Comparison of ENCODE assay signal across 8 mouse cellular contexts in the genomic region with DNA sequence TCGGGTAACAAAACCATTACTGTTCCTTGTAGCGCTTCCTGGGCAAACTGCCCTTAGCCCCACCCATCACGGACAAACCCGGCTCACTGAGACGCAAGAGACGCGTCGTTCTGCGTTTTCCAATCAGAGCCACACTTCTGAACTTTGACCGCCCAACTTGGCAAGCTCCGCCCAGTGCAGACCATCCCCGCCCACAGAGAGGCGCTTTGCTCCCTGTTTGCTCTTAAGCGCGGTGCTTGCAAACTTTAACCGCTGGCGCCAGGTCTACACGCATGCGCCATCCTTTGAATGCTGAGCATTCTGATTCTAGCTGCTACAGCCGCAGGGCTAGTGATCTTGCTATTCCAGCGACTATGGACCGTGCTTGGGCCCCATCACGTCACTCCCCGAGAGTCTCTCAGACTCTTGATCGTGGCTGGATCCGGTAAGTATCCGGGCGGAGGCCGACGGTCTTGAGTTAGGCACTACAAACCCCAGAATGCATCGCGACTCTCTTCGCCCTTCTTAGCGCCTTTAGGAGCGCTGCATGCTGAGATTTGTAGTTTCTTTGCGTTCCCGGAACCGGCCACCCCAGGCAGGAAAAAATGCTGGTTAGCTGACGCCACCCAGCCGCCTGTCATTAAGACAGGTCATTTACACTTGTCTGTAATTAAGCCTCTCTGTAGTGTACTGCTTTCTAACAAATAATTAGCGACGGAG. TPM values are rescaled to one million over a fixed set of nuclear protein-coding genes. Genes with fewer than 3 reads are reported as not detected.
DNase-seq lines count a peak whose midpoint lies in the region; ATAC-seq and TF ChIP-seq lines count a peak whose summit lies in the region.

Gene Alg14, plus strand, starts transcription at position 214 of the 699 bp plus-strand sequence.

- peak within 1 kb of the TSS; percentile 60 for H3K4me3 ChIP-seq in hindbrain, embryonic 13.5 days

- H3K4me1 ChIP-seq in hindbrain, embryonic 13.5 days (replicated peaks): peaks cover 8% of the 10 kb centered on the region

- WGBS in hindbrain, embryonic 13.5 days: under 1% methylated on average over 42 of the region's 42 CpGs

- in situ Hi-C loops in Patski (cut with MboI; ENCODE audit: low pct_unique_long_range_greater_than_20kb): no loop called here

- ATAC-seq in Patski: peak; percentile 97
- peak; percentile 97 for ATAC-seq in hindbrain, embryonic 13.5 days (ENCODE audit: low FRiP score)

- no peaks in the 10 kb centered on the region for H3K9me3 ChIP-seq in hindbrain, embryonic 13.5 days

- H3K4me2 ChIP-seq in hindbrain, embryonic 13.5 days: peak within 1 kb of the TSS; percentile 60

- POLR2A ChIA-PET in Patski (lab: Charles Lee): interaction anchor here (0.6 to 0.7 kb wide), 2 partner anchors 655 to 1489 kb away, joined by 3 read pairs; no protein-coding TSS in a partner anchor

- H3K27ac ChIP-seq in hindbrain, embryonic 13.5 days: peak within 1 kb of the TSS; percentile 94

- TF ChIP-seq CTCF in Patski (IDR thresholded peaks at IDR 0.05): no peak

- CTCF ChIA-PET in Patski (lab: Charles Lee): interaction anchor here (0.8 to 0.9 kb wide), 2 partner anchors 17 to 120 kb away, joined by 3 to 4 read pairs; partner anchors contain the start of gene Rwdd3

- H3K36me3 ChIP-seq in hindbrain, embryonic 13.5 days: no peaks in the 10 kb centered on the region

- H3K27me3 ChIP-seq in Patski: no peaks in the 10 kb centered on the region
- H3K27me3 ChIP-seq in hindbrain, embryonic 13.5 days: no peaks in the 10 kb centered on the region

- peak within 1 kb of the TSS; percentile 70 for H3K9ac ChIP-seq in hindbrain, embryonic 13.5 days

- DNase-seq in Patski (ENCODE audit: low read depth, low spot score): peak; percentile 98
- DNase-seq in cerebellum, postnatal 14 days: peak; percentile 96 to 97
- DNase-seq in frontal cortex, postnatal 14 days (ENCODE audit: low spot score in 2 of 2): peak; percentile 95 to 96
- peak; percentile 82 to 87 for DNase-seq in layer of hippocampus, postnatal 25 days (ENCODE audit: extremely low spot score in 1 of 2, low spot score in 1 of 2)
- DNase-seq in lung, postnatal 25 days (ENCODE audit: low spot score): peak; percentile 99
- DNase-seq in retina, embryonic 14.5 days (ENCODE audit: low spot score): peak; percentile 97
- peak; percentile 95 for DNase-seq in thymus, postnatal 4 days

RNA-seq across cellular contexts. Expression of gene Alg14, which starts in this region (rescaled TPM):
- 53.5 TPM for polyA plus RNA-seq in Patski (2021)
- polyA plus RNA-seq in hindbrain, embryonic 13.5 days (2015; fragmentation: Nextera tagmentation; extraction: Ambion mirVana): 34.1 and 39.7 TPM in 2 replicates
- 10 to 100 TPM; 12.3 to 13.3 TPM for total RNA-seq in layer of hippocampus, postnatal 25 days (2021)

Comparison
In these comparisons a context has a peak if more than half of its experiments do, and no peak if none do; other contexts are left out.
1. Peak in every context shown above with its lines: DNase-seq, ATAC-seq, H3K4me3 ChIP-seq and H3K27ac ChIP-seq.